Mouse (Mus musculus) natural killer cell, adult 2 months (primary cell): ENCODE data around the gene Gpr107.

Experiments
- DNase-seq, 2 experiments: peaks; one replicate each; pipeline ENCODE4 v3.0.0; 2022; ENCODE audit warnings: low spot score in 2 of 2

Gene Gpr107

DNA sequence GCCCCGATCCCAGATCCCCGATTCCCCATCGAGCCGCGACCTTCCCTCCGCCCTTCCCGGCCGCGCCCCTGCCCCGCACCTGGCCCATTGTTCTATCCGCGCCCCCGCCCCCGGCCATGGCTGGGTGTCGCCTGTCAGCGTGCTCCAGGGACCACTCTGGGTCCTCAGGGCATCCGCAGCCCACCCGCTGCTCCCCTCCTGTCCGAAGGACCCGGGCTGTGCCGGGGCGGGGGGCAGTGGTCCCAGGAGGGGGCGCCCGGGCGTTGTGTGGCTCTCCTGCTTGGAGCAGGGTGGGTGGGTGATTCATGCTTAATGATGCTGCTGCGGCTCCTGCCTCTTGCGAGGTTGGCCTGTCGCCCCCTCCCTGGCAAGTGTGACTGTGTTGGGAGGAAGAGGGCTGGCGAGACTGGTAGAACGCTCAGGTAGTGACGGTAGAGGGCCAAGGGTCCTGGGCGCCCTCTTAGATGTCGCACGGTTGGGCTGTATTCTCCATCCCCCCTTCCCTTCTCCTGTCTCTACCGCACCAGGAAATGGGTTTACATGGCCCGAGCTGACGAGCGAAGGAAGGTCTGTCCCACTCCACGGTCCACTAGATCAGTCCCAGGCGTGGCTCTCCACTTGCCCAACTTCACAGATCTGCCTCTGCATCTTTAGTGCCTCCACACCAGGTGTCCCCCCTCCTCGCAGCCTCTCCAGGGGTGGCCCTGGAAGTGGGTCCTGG is 94.3 kb downstream of the Gpr107 start:
- DNase-seq, result no peak

GRCm38 (mm10) chr2:31248856-31249255 is 96.7 kb downstream of the Gpr107 start:
- DNase-seq, result no peak

DNA sequence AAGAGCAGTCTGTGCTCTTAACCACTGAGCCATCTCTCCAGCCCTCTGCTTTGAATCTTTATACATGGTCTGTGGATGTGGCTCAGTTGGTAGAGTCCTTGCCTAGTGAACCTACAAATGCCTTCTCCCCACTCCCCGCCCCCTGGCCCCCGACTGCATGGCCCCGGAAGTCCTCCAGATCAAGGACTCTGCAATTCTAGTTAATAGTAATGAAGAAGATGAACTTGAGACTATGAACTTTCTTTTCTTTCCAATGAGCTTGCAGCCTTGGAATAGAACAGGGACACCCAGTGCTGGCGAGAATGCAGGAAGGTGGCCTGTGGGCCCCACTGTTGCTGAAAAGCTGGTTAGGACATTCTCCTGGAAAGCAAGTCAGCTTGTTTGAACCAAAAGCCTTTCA is 100.1 kb downstream of the Gpr107 start:
- DNase-seq, result no peak

- no peak for DNase-seq
These were observed 101.3 kb downstream of the Gpr107 start for GRCm38 (mm10) chr2:31253463-31253862.

- no peak for DNase-seq
These were observed 102.7 kb downstream of the Gpr107 start for GRCm38 (mm10) chr2:31254806-31255205.

DNA sequence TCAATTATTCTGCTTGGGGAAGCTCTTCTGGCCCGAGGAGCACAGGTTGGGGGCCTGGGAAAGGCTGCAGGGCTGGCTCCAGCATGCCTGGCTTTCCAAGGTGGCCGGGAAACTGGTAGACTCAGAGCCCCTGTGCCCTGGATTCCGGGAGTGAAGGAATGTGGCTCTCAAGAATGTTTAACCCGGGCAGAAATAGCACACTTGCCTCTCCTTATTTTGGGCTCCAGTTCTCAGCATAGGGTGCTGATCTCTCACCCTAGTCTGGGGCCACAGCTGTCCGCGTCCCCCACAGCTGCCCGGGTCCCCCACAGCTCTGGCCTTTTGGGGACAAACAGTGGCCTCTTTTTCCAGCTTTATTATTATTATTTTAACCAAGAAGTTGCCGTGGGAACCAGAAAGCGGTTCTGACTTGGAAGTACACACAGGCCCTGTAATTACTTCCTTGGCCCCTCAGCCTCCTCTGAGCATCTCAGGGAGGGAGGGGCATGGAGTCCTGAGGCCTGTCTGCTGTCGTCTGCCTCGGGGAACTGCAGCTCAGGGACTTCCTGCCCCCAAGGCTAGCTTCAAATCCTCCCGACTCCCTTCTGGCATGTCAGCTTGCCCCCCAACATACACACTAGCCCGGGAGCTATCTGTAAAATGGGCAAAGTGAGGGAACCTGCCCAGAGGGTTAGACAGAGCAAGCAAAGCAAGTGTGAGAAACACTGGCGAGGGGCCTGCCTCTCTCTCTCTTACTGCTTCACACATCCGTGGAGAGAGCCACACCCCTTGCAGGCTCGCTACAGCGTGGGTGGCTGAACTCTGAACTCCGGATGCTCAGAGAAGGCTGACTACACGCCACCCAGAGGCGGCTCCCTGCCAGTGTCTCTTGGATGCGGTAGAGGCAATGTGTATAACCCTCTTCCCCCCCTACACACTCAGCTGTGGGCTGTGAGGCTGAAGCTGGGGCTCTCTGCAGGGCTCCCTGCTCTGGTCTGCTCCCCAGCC is 104.1 kb downstream of the Gpr107 start:
- DNase-seq, result peak; percentile 79 to 86

DNA sequence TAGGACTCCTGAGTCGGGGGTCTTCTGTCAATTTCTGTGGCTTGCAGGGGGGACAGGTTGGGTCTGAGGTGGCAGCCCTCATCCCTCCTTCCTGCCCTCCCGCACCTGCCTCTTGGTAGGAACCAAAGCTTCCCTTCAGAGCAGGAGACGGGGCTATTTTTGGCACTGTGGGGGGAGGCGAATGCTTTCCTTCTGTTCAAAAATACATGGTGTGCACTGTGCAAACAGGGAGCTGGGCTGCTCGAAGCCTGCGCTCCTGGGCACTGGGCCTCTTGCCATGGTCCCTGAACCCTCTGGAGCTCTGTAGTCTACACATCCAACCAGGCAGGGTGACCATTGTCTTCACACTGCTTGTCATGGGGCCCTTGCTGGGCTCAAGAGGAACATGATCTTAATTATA is 105.0 kb downstream of the Gpr107 start:
- DNase-seq, result no peak

DNA sequence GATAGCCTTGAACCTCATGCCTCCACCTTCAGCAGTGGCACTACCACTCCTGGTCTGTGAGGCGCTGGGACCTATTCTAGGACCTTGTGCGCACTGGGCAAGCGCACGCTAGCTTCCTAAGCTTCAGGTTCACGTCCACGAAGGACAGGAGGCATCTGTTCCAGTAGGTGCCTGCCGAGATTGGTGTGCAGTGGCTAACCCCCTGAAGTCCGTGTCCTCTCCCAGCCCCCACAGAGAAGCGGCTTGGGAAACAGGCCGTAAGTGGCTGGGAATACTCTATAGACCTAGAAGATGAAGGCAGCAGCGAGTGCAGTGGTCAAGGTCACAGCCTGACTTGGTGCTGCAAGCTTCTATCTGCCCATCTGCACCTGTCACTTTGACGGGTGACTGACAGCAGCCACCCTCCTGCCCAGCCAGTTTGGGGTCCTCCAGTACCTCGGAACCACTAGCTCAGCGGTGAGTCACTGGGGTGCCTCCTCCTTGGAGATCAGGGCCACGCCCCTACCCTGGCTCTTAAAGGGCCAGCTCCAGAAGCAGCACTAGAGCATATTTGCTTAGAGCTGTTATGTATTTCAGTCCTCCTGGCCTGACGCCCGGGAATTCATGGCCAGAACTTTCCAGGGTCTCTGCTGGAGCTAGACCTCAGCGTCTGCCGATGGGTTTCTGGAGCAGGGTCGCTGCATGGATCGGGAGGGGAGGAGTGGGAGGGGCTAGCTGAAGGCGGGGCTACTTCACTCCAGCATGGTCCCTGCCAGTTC is 106.7 kb downstream of the Gpr107 start:
- DNase-seq, result peak; percentile 51 to 53

GRCm38 (mm10) chr2:31259367-31259920 is 107.3 kb downstream of the Gpr107 start:
- DNase-seq, result no peak

DNA sequence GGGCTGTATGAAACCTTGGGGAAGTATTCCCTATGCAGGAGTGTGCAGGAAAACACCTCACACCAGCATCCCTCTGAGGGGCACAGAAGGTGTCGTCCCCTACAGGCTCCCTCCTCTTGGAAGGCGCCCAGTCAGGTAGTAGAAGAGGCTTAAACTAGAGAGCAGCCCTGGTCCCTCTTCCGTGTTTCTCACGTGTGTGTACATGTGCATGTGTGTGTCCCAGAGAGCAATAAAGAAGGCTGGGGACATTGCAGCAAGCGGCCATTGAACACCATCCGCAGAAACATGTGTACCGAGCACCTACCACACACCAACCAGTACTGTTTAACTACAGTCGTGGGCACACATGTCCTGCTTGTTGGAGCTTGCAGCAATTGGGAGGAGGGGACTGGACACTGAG is 108.4 kb downstream of the Gpr107 start:
- no peak for DNase-seq

GRCm38 (mm10) chr2:31263039-31263461 is 110.9 kb downstream of the Gpr107 start:
- DNase-seq, result no peak

DNA sequence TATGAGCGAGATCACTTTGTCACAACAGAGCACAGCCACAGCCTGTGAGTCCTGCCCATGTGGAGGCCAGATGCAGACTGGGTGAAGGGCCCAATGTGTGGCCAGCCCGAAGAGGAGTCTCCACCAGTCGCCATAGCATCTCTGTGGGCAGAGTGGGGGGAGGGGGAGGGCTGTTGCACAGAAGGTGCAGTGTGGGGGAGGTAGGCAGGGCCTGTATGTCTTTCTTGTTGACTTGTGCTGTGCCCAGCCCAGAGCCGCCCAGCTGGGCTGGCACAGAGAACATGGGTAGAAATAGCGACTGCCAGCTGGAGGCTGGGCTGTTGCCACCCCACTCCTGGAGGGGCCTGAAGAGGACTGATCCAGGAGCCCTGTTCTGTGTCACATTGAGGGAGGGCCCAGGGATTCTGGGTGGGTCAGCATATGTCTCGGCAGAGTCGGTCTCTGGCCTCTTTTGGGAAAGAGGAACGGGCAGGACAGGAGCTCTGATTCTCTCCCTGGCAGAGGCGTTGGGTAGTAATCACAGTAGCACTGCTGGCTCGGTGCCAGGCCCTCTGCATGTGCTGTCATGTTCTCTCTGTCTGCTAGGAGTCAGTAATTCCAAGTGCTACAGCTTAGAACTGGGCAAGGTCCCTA is 111.7 kb downstream of the Gpr107 start:
- DNase-seq, result no peak

GRCm38 (mm10) chr2:31267447-31267846 is 115.3 kb downstream of the Gpr107 start:
- DNase-seq, result no peak
